Mouse (Mus musculus) liver, adult 2 months (tissue): ENCODE data around the gene Gpr55. TPM values are rescaled to one million over a fixed set of nuclear protein-coding genes. Genes with fewer than 3 reads are reported as not detected.

Source experiments
- DNase-seq: peaks from one replicate; pipeline ENCODE4 v3.0.0-alpha.2; 2011; ENCODE audit warnings: low read depth, low spot score; ENCODE audit errors: extremely low read depth
- H3K27ac ChIP-seq: fragments of 200-500 bp; replicated peaks from 2 replicates; pipeline ENCODE4 v1.5.1; 2012; ENCODE audit warnings: low read depth, mild to moderate bottlenecking, control low read depth, inconsistent platforms, low read length; ENCODE audit not compliant: insufficient read depth
- H3K27me3 ChIP-seq: fragments of 200-500 bp; 2 replicates; pipeline ENCODE4 v1.6.1; 2012; ENCODE audit warnings: mild to moderate bottlenecking, moderate library complexity, low read length, inconsistent platforms; ENCODE audit not compliant: control insufficient read depth, insufficient read depth
- H3K36me3 ChIP-seq: fragments of 200-500 bp; 2 replicates; pipeline ENCODE4 v1.6.1; 2012; ENCODE audit warnings: low read length, inconsistent platforms; ENCODE audit not compliant: control insufficient read depth, insufficient read depth
- H3K4me1 ChIP-seq: fragments of 200-500 bp; 2 replicates; pipeline ENCODE4 v1.6.1; 2011; ENCODE audit warnings: low read length; ENCODE audit not compliant: control insufficient read depth, insufficient read depth
- H3K4me3 ChIP-seq: fragments of 200-500 bp; 2 replicates; pipeline ENCODE4 v1.5.1; 2011; ENCODE audit warnings: low read depth, mild to moderate bottlenecking, control low read depth, low read length, moderate library complexity; ENCODE audit not compliant: insufficient read depth
- H3K79me2 ChIP-seq: fragments of 200-500 bp; 2 replicates; pipeline ENCODE4 v1.6.1; 2012; ENCODE audit warnings: inconsistent platforms, mild to moderate bottlenecking, low read length, moderate library complexity; ENCODE audit not compliant: control insufficient read depth, insufficient read depth
- H3K9ac ChIP-seq: fragments of 200-500 bp; 2 replicates; pipeline ENCODE4 v1.6.1; 2012; ENCODE audit warnings: low read depth, mild to moderate bottlenecking, control low read depth, inconsistent platforms, low read length
- CTCF ChIP-seq: fragments of 200-500 bp; IDR thresholded peaks from 2 replicates; pipeline ENCODE4 v1.5.1; 2011; ENCODE audit warnings: low read depth, low read length, control low read depth
- POLR2A ChIP-seq: fragments of 200-500 bp; IDR thresholded peaks from 2 replicates; pipeline ENCODE4 v1.6.1; 2011; ENCODE audit warnings: low read length, control low read depth; ENCODE audit not compliant: insufficient read depth; ENCODE audit errors: extremely low read depth
- WGBS: fragments of 180-500 bp; shearing (Covaris S2); methylation state at CpG from one replicate; pipeline ENCODE4 v1.1.7; 2018; 5-methylcytosine and 5-hydroxymethylcytosine counted together
- polyA plus RNA-seq: library from polyadenylated mRNA; depleted of rRNA; stranded (reverse); fragments of >200 nt; gene quantifications from 2 replicates; pipeline ENCODE4 v1.2.3, GENCODE M21; 2012
- total RNA-seq: library from RNA; depleted of rRNA; stranded (reverse); fragments of >200 nt; gene quantifications from 2 replicates; pipeline ENCODE4 v1.2.3, GENCODE M21; 2014

Gpr55 gene
- total and polyA plus RNA-seq, 2 experiments = 0.04 to 0.09 TPM

DNA sequence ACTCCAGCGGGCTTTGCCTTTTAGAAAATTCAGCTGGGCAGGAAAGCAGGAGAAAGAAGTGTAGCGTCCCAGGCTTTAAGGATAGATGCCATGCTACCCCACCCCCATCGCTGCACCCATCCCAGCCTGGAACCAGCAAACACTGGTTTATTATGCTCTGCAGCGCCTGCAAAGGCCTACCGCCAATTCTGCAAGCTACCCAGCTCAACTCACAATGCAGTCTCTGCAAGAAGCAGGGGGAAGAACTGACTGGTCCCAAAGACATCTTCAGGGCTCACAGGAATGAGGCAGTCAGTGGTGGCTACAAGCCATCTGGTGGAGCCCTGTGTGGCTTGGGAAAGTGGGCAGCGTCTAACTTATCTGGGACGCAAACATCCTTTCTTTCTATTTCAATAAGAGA lies 39.1 kb downstream of the Gpr55 start:
- no peaks in the 10 kb centered on the region for H3K36me3 ChIP-seq
- DNase-seq = no peak
- H3K4me3 ChIP-seq = no peak overlapping the region
- WGBS = 85% methylated on average over 7 of the region's 7 CpGs
- H3K27ac ChIP-seq = no peak overlapping the region
- no peak for TF ChIP-seq POLR2A
- TF ChIP-seq CTCF = no peak
- H3K9ac ChIP-seq = no peak overlapping the region
- H3K79me2 ChIP-seq = no peaks in the 10 kb centered on the region
- H3K27me3 ChIP-seq = no peaks in the 10 kb centered on the region
- peaks cover 4% of the 10 kb centered on the region; the same call in 1 of the 2 replicates for H3K4me1 ChIP-seq

GRCm38 (mm10) chr1:85919621-85920020 lies 41.2 kb downstream of the Gpr55 start:
- Histone ChIP-seq H3K4me1 (peaks cover 4% of the 10 kb centered on the region; the same call in 1 of the 2 replicates), H3K27me3 (no peaks in the 10 kb centered on the region), H3K36me3 (no peaks in the 10 kb centered on the region), H3K27ac (no peak overlapping the region), H3K9ac (no peak overlapping the region), H3K79me2 (no peaks in the 10 kb centered on the region), H3K4me3 (no peak overlapping the region)
- TF ChIP-seq POLR2A (no peak), CTCF (no peak)
- DNase-seq = no peak
- 80% methylated on average over 7 of the region's 7 CpGs for WGBS

DNA sequence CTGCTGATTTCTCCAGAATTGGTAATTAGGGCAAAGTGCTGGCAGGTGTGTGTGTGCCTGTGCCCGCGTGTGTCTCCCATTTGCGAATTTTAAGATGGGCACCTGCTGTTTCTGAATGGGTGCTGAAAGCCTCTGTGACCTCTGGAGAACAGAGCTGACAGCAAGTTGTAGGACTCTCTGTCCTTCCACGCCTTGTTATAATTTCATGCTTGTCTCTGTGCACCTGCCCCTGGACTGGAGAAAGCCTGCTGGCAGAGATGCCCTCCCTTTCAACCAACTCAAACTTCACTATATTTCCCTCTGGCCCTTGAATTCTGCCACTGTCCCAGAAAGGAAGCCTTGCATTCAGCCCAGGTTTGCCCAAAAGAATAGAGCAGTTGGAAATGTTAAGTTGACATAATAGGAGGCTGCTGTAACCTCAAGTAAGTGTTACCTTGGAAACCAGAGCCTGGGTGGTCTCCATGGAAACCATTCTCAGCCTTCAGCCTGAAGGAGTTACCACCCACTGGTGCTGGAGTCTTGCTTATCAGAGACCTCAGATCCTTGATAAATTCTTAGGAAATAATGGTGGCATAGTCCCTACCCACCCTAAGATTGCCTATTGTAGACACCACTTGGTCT lies 43.9 kb downstream of the Gpr55 start:
- no peak for DNase-seq
- Histone ChIP-seq H3K27me3 (no peaks in the 10 kb centered on the region), H3K4me1 (no peaks in the 10 kb centered on the region), H3K79me2 (no peaks in the 10 kb centered on the region), H3K9ac (no peak overlapping the region), H3K36me3 (no peaks in the 10 kb centered on the region), H3K27ac (no peak overlapping the region), H3K4me3 (no peak overlapping the region)
- TF ChIP-seq CTCF (no peak), POLR2A (no peak)
- WGBS = 88% methylated on average over 4 of the region's 4 CpGs

- no peak for DNase-seq
- Histone ChIP-seq H3K9ac (no peak overlapping the region), H3K4me3 (no peak overlapping the region), H3K79me2 (no peaks in the 10 kb centered on the region), H3K4me1 (no peaks in the 10 kb centered on the region), H3K27me3 (no peaks in the 10 kb centered on the region), H3K27ac (no peak overlapping the region), H3K36me3 (no peaks in the 10 kb centered on the region)
- no peak for TF ChIP-seq CTCF
- TF ChIP-seq POLR2A = no peak
Observed at GRCm38 (mm10) chr1:85915890-85916289, 44.9 kb downstream of the Gpr55 start.

GRCm38 (mm10) chr1:85913078-85913755 lies 47.6 kb downstream of the Gpr55 start:
- no peak for TF ChIP-seq CTCF
- no peak for TF ChIP-seq POLR2A
- no peaks in the 10 kb centered on the region for H3K79me2 ChIP-seq
- no peak overlapping the region for H3K4me3 ChIP-seq
- H3K4me1 ChIP-seq = no peaks in the 10 kb centered on the region
- H3K36me3 ChIP-seq = no peaks in the 10 kb centered on the region
- no peak for DNase-seq
- WGBS = 90% methylated on average over 7 of the region's 7 CpGs
- no peak overlapping the region for H3K9ac ChIP-seq
- no peak overlapping the region for H3K27ac ChIP-seq
- H3K27me3 ChIP-seq = no peaks in the 10 kb centered on the region
